Mouse (Mus musculus) G1E (cell line): ENCODE data around the gene Bco2. TPM values are rescaled to one million over a fixed set of nuclear protein-coding genes. Genes with fewer than 3 reads are reported as not detected.

Experiments used
- ATAC-seq: 2 replicates; pipeline ENCODE4 v1.8.0; 2016; ENCODE audit warnings: mild to moderate bottlenecking; ENCODE audit not compliant: insufficient number of reproducible peaks, poor library complexity, low FRiP score, severe bottlenecking; ENCODE audit errors: extremely low read depth
- DNase-seq: peaks from one replicate; pipeline ENCODE4 v3.0.0; 2012; ENCODE audit warnings: low spot score
- H3K27me3 ChIP-seq: 2 replicates; pipeline ENCODE4 v1.6.1; 2012; ENCODE audit warnings: mild to moderate bottlenecking, low read length, inconsistent platforms; ENCODE audit not compliant: insufficient read depth
- H3K36me3 ChIP-seq: replicated peaks from 2 replicates; pipeline ENCODE3; 2012; ENCODE audit warnings: mild to moderate bottlenecking, inconsistent platforms
- H3K4me1 ChIP-seq: 2 replicates; pipeline ENCODE4 v1.6.1; 2012; ENCODE audit warnings: low read depth, low read length, inconsistent platforms, mixed read lengths; ENCODE audit not compliant: insufficient read depth
- H3K4me3 ChIP-seq: 2 replicates; pipeline ENCODE4 v1.5.1; 2012; ENCODE audit warnings: low read depth, mild to moderate bottlenecking, inconsistent platforms, low read length, moderate library complexity, mixed read lengths
- H3K9me3 ChIP-seq: replicated peaks from 2 replicates; pipeline ENCODE4 v1.6.1; 2012; ENCODE audit warnings: inconsistent platforms
- CTCF ChIP-seq: IDR thresholded peaks from 2 replicates; pipeline ENCODE4 v1.5.1; 2012; ENCODE audit warnings: low read depth, low read length, inconsistent platforms, mixed read lengths
- GATA1 ChIP-seq: IDR thresholded peaks from 2 replicates; pipeline ENCODE4 v1.6.1; 2012; ENCODE audit warnings: borderline replicate concordance, low read length, inconsistent platforms, mixed read lengths
- GATA2 ChIP-seq: IDR thresholded peaks from 2 replicates; pipeline ENCODE4 v1.6.1; 2012; ENCODE audit warnings: low read depth, low read length, inconsistent platforms, borderline replicate concordance
- POLR2AphosphoS5 ChIP-seq: IDR thresholded peaks from 2 replicates; pipeline ENCODE4 v1.6.1; 2012; ENCODE audit warnings: low read depth, low read length, inconsistent platforms; ENCODE audit not compliant: insufficient replicate concordance
- TAL1 ChIP-seq: conservative IDR thresholded peaks from 2 replicates; pipeline ENCODE4 v1.6.1; 2012; ENCODE audit warnings: low read depth, low read length, inconsistent platforms, mixed read lengths
- polyA plus RNA-seq: library from polyadenylated mRNA; stranded (reverse); fragments of >175 nt; gene quantifications from 2 replicates; pipeline ENCODE4 v1.2.3, GENCODE M21; 2012
- total RNA-seq, 2 experiments: library from RNA; stranded (forward) in 1 of 2; stranded (reverse) in 1 of 2; fragments of 200-1000 nt in 1 of 2; fragments of >200 nt in 1 of 2; fragmentation: Nextera tagmentation in 1 of 2; gene quantifications; 2 replicates each; pipeline ENCODE4 v1.2.3; 2014 to 2017

Gene Bco2
- total and polyA plus RNA-seq, 3 experiments, result 0.11 TPM; not detected in 2

GRCm38 (mm10) chr9:50596973-50597372, 42.0 kb upstream of the Bco2 start:
- Histone ChIP-seq H3K4me3 (no peak overlapping the region), H3K27me3 (no peaks in the 10 kb centered on the region), H3K4me1 (peaks cover 17% of the 10 kb centered on the region), H3K9me3 (no peaks in the 10 kb centered on the region), H3K36me3 (peaks cover 81% of the 10 kb centered on the region)
- TF ChIP-seq GATA2 (no peak), POLR2AphosphoS5 (no peak)
- no peak for DNase-seq
- no peak for ATAC-seq

- no peak for DNase-seq
- H3K36me3 ChIP-seq, result peaks cover 63% of the 10 kb centered on the region
Measured at GRCm38 (mm10) chr9:50594794-50595417, 39.9 kb upstream of the Bco2 start.

GRCm38 (mm10) chr9:50593544-50593943, 38.6 kb upstream of the Bco2 start:
- Histone ChIP-seq H3K4me1 (peaks cover under 1% of the 10 kb centered on the region; the same call in 1 of the 2 replicates), H3K36me3 (peaks cover 50% of the 10 kb centered on the region), H3K27me3 (peaks cover 8% of the 10 kb centered on the region), H3K4me3 (no peak overlapping the region), H3K9me3 (no peaks in the 10 kb centered on the region)
- no peak for ATAC-seq
- TF ChIP-seq GATA2, result no peak
- TF ChIP-seq CTCF, result peak; percentile 56
- DNase-seq, result no peak

More at GRCm38 (mm10) chr9:50594794-50595417, 39.9 kb upstream of the Bco2 start:
- Histone ChIP-seq H3K9me3 (no peaks in the 10 kb centered on the region), H3K27me3 (peaks cover 8% of the 10 kb centered on the region), H3K4me3 (no peak overlapping the region), H3K4me1 (peaks cover 2% of the 10 kb centered on the region; the same call in 1 of the 2 replicates)
- no peak for TF ChIP-seq CTCF
- TF ChIP-seq GATA1, result no peak
- ATAC-seq, result no peak

GRCm38 (mm10) chr9:50592955-50593354, 38.0 kb upstream of the Bco2 start:
- no peak for TF ChIP-seq GATA2
- TF ChIP-seq CTCF, result no peak
- TF ChIP-seq TAL1, result no peak
- TF ChIP-seq POLR2AphosphoS5, result no peak
- no peak for TF ChIP-seq GATA1
- H3K9me3 ChIP-seq, result no peaks in the 10 kb centered on the region
- H3K36me3 ChIP-seq, result peaks cover 44% of the 10 kb centered on the region
- H3K27me3 ChIP-seq, result peaks cover 8% of the 10 kb centered on the region
- DNase-seq, result no peak
- H3K4me1 ChIP-seq, result no peaks in the 10 kb centered on the region; the same call in 1 of the 2 replicates
- no peak for ATAC-seq
- no peak overlapping the region for H3K4me3 ChIP-seq

- Histone ChIP-seq H3K9me3 (no peaks in the 10 kb centered on the region), H3K36me3 (peaks cover 26% of the 10 kb centered on the region), H3K4me3 (no peak overlapping the region), H3K27me3 (peaks cover 19% of the 10 kb centered on the region), H3K4me1 (no peaks in the 10 kb centered on the region)
- ATAC-seq (no peak), DNase-seq (no peak)
- TF ChIP-seq TAL1 (no peak), POLR2AphosphoS5 (no peak), GATA2 (no peak), CTCF (no peak), GATA1 (no peak)
Measured at GRCm38 (mm10) chr9:50590856-50591518, 36.0 kb upstream of the Bco2 start.

- TF ChIP-seq POLR2AphosphoS5 (no peak), GATA2 (no peak), GATA1 (no peak), TAL1 (no peak), CTCF (no peak)
- Histone ChIP-seq H3K4me1 (no peaks in the 10 kb centered on the region), H3K36me3 (no peaks in the 10 kb centered on the region), H3K27me3 (peaks cover 36% of the 10 kb centered on the region), H3K9me3 (no peaks in the 10 kb centered on the region), H3K4me3 (no peak overlapping the region)
- no peak for DNase-seq
- ATAC-seq, result no peak
Measured at GRCm38 (mm10) chr9:50586955-50587354, 32.0 kb upstream of the Bco2 start.
